Mouse (Mus musculus): ENCODE data around the gene Mob1a. TPM values are rescaled to one million over a fixed set of nuclear protein-coding genes. Genes with fewer than 3 reads are reported as not detected.

The Mob1a gene
- total RNA-seq, 2 experiments from 2014 or later: 20.0 to 20.2 TPM

DNA sequence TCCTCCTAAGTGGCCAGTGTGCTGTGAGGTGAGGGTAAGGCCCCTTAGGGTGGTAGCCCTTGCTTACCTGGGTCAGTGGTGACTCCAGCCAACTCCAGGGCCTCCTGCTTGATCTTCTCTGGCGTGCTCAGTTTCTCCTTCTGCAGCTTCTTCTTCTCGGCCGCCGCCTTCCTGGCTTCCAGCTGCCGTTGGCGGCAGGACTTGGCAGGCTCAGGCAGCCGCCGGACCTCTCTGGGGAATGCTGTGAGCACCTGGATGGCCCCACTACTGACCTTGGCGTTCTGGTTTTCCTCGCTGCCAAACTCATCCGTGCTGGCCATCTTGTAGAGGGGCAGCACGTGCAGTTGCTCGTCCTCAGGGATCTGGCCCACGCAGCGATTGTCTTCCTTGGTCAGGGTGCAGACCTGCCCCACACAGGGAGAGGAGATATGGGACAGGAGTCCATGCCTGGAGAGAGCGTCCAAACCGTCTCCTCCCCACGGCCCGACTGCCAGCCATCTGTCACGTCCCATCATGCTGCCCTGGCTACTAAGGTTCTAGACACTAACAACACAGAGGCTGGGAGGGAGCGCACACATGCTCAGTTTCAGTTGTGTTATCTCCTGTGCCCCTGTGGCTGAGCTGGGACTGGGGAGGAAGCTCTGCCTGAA is 44.6 kb downstream of the Mob1a start:
- no peak for DNase-seq (ENCODE audit: low spot score in 2 of 2)
- intact Hi-C loops (cut with DNase I): loop anchor here (2.0 kb wide), 1 partner anchor 70 kb away; no protein-coding TSS in a partner anchor

DNA sequence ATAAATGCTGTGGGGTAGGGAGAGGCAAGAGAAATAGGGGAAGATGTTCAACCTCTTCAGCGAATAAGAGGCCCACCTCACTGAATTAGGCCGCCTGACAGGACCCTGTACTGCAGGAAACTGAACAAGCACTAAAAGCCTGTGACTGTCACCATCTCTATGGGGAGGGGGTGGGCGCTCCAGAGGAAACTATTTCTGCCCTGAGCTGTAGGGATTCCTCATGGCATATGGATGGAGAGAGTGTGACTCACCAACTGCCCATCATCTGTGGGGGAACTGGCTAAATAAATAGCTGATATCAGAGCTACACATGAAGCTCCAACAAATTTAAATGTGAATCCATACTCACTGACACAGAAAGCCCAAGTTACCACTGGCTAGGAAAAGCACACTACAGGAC is 45.5 kb downstream of the Mob1a start:
- peak in 1 of 2 experiments; percentile 82 for DNase-seq (ENCODE audit: low spot score in 2 of 2)
- intact Hi-C loops (cut with DNase I): loop anchor here (2.0 kb wide), 1 partner anchor 69 kb away; no protein-coding TSS in a partner anchor

DNA sequence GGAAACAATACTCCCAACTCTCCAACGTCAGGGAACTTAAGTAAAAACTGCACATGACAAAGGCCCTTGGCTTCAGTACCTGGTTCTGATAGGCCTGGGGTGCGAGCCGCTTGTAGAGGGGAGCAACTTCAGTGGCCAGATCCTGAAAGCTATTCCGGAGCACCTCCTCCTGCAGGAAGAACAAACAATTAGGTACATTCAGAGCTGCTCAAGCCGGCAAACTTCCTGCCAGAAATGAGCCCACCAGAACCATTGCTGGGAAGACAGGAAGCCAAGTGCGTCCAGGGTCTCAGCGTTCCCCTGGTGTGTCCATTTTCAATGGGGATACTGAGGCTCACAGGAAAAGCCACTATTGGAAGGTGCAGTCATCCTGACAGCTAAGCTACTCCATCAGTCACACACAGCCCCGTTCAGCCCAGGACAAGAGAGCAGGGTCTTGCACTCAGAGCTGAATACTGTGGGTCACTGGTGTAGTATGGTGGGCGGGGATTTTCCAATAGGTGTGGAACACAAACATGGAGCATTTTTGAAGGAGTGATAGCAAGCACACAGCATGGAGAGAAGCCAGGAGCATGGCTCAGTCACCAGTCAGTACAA is 48.0 kb downstream of the Mob1a start:
- intact Hi-C loops (cut with DNase I): no loop called here
- DNase-seq (ENCODE audit: low spot score in 2 of 2): no peak

DNA sequence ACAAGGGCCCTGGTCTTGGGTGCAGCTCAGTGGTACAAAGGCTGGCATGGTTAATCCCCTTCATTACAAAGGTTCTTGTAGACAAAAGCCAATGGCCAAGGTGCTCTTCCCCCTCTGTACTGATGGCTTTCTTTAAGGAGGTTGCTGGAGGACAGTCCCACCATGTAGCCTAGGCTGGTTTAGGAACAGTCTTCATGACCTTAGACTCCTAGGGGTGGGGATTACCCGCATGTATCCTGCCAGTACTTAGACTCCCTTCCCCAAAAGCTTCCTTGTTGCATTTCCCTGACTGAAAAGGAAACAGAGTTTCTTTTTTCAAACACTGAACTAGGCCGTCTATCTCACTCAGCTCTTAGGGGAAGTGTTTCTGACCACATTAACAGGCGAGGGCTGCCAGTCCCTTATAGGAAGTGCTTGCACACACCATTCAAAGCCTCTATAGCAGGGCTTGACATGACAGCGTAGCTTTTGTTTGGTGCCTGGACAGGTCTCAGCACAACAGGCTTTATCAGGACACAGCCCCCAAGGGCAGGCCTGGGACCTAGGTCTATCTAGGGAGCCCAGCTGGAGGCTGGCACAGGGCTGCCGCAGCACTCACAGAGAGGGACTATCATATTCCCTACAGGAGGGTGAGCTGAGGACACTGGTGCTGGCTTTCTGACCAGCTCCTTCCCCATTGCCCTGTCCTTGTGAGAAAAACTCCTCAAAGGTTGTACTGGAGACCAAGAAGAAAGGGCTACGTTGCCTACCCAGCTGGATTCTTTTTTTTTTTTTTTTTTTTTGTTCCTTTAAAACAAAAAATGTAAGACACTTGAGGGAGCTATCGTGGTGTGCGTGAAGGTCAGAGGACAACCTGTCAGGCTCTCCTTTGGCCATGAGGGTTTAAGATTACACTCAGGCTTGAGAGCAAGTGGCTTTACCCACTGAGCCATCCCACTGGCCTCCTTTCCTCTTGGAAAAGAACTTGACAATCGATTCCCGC is 56.0 kb downstream of the Mob1a start:
- intact Hi-C loops (cut with DNase I): no loop called here

DNA sequence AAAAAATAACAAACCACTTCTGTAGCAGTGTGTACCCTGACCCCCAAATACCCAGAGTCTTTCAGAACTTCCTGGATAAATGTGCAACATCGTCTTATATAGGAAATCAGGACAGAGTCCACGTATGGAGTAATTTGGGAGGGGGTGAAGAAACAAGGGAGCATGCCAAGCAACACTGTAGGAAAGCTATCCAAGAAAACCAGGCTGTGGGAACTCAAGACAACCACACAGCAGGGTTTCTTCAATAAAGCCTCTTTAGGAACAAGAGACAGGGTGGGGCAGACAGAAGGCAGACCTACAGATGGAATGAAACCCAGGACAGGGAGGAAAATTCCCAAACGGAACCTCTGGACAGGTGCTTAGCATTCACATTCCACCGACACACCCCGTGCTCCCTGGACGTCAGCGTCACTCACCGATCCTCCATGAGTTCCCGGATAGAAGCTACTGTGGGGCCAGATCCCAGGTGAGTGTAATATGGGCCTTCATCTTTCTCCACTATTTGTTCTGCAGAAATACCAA is 59.8 kb downstream of the Mob1a start:
- intact Hi-C loops (cut with DNase I): no loop called here
- DNase-seq (ENCODE audit: low spot score in 2 of 2): no peak

More for the DNA sequence above, 56.0 kb downstream of the Mob1a start:
- DNase-seq (ENCODE audit: low spot score in 2 of 2): no peak

DNA sequence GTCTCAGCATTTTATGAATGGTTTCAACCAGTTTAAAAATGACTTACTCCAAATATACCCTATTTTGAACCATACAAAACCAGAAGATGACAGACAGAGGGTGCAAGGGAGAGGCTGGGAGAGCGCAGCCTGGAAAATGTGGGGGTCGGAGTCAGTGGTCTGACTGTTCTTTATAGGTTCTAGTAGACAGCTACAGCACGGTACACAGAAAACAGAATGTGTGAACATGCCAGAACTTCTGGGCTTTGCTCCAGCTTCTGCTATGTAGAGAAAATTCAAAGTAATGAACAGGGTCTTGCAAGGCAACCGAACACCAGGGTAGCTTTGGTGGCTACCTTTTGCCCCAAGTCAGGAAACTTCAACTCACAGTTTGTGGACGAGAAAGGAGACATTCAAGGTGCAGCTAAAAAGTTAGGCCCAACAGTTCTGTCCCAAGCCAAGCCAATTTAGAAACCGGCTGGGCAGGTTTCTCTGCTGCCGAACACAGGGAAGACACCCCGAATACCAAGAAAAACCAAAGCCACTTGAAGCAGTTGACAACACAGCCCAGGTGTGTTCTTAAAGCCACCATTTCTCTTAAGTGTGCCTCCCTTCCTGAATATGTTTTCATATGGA is 66.5 kb downstream of the Mob1a start:
- intact Hi-C loops (cut with DNase I): no loop called here

More for the DNA sequence above, 66.5 kb downstream of the Mob1a start:
- DNase-seq (ENCODE audit: low spot score in 2 of 2): peak; percentile 42 to 56

Other genes starting within 250 kb of the Mob1a start
- gene Pcgf1, start 248.1 kb upstream of the Mob1a start, total RNA-seq (2021): 10 to 100 TPM; 21.3 to 24.4 TPM
- gene Lbx2, start 239.6 kb upstream of the Mob1a start, total RNA-seq (2021): under 1 TPM in 1 of 2 experiments, not detected in 1; 0.46 TPM
- gene Ccdc142, start 224.4 kb upstream of the Mob1a start, total RNA-seq (2021): 1 to 10 TPM; 3.2 to 4.1 TPM
- gene Gm42688, start 224.4 kb upstream of the Mob1a start, total RNA-seq (2021): 1 to 10 TPM; 3.9 to 5.0 TPM
- 10 to 100 TPM; 60.3 to 66.6 TPM for gene Mrpl53, start 217.0 kb upstream of the Mob1a start, total RNA-seq (2021)
- gene Mogs, start 210.5 kb upstream of the Mob1a start, total RNA-seq (2021): 10 to 100 TPM; 27.2 to 28.0 TPM
- 10 to 100 TPM; 36.7 to 48.7 TPM for gene Wbp1, start 204.5 kb upstream of the Mob1a start, total RNA-seq (2021)
- gene Ino80b, start 200.6 kb upstream of the Mob1a start, total RNA-seq (2021): 10 to 100 TPM; 11.2 to 21.3 TPM
- 10 to 100 TPM; 51.2 to 76.8 TPM for gene Rtkn, start 190.6 kb upstream of the Mob1a start, total RNA-seq (2021)
- gene Wdr54, start 169.6 kb upstream of the Mob1a start, total RNA-seq (2021): 10 to 100 TPM; 28.8 to 29.1 TPM
- gene 1700003E16Rik, start 169.6 kb upstream of the Mob1a start, total RNA-seq (2021): 10 to 100 TPM; 28.8 to 30.2 TPM
- gene Dctn1, start 160.1 kb upstream of the Mob1a start, total RNA-seq (2021): 100 to 1,000 TPM; 329 to 365 TPM
- 1 to 10 TPM; 2.3 to 2.5 TPM for gene Slc4a5, start 106.2 kb upstream of the Mob1a start, total RNA-seq (2021)
- 1 to 10 TPM; 5.0 to 6.3 TPM for gene Mthfd2, start 108 bp upstream of the Mob1a start, total RNA-seq (2021)
- 10 to 100 TPM; 52.3 to 56.5 TPM for gene Bola3, start 23.1 kb downstream of the Mob1a start, total RNA-seq (2021)
- 10 to 100 TPM; 86.4 to 87.3 TPM for gene Tet3, start 133.1 kb downstream of the Mob1a start, total RNA-seq (2021)
- 10 to 100 TPM; 23.3 to 25.3 TPM for gene Dguok, start 181.0 kb downstream of the Mob1a start, total RNA-seq (2021)
- not detected for gene Actg2, start 210.2 kb downstream of the Mob1a start, total RNA-seq (2021)
- 10 to 100 TPM; 31.1 to 31.6 TPM for gene Stambp, start 246.7 kb downstream of the Mob1a start, total RNA-seq (2021)